Mouse (Mus musculus): ENCODE measurements at regions not wholly inside any gene's neighbourhood (a gene's known extent, or its start where the extent isn't known, plus 50 kb on each side); places are given as distances from the start of the nearest gene placed in this dataset.

GRCm38 (mm10) chr1:168012611-168013010 is 323.6 kb downstream of the Lmx1a start:
- TF ChIP-seq CTCF (IDR thresholded peaks at IDR 0.05; ENCODE audit: insufficient read depth, low read depth, low read length), result no peak
- TF ChIP-seq POLR2A (IDR thresholded peaks at IDR 0.05; ENCODE audit: insufficient read depth, low read depth, low read length), result no peak
